Mouse (Mus musculus): ENCODE data around the gene D630045J12Rik. TPM values are rescaled to one million over a fixed set of nuclear protein-coding genes. Genes with fewer than 3 reads are reported as not detected.

D630045J12Rik gene
- total RNA-seq, 1 experiment from 2014 or later = not detected

GRCm38 (mm10) chr6:38244806-38245205, 9.0 kb downstream of the D630045J12Rik start:
- ATAC-seq (replicated peaks; ENCODE audit: insufficient number of reproducible peaks, low FRiP score, low TSS enrichment, poor library complexity, severe bottlenecking) = no peak

DNA sequence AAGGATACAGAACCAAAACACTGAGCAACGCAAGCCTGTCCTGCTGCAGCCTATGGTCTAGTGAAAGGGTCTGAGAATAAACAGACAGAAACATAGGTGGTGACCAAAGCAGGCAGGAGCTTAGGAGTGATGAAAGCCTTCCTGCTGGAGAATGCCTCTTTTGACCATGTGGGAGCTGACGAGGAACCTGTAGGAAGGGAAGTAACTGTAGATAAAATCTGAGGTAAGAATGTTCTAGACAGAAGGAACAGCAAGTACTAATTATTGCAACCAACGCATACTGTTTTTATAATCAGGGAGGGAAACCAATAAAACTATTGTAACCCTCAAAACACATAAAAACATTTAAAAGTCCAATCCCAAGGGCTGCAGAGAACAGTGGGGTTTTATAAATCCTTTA, 9.6 kb downstream of the D630045J12Rik start:
- no peak for ATAC-seq (replicated peaks; ENCODE audit: insufficient number of reproducible peaks, low FRiP score, low TSS enrichment, poor library complexity, severe bottlenecking)

DNA sequence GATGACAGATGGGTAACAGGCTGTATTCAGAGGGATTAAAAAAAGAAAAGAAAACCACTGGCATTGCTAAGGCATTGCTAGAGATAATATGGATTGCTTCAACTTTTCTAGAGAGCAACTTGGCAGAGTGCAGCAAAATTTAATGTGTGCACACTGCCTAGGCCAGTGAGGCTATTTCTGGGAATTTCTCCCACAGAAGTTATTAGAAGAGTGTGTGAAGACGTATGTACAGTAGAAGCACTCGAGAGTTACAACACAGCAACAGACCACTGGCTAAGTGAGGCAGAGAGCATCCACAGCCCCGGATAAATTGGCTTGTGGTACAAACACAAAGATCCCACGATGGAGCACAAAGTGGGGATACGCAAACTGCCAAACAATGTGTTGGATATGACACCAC, 11.0 kb downstream of the D630045J12Rik start:
- ATAC-seq (replicated peaks; ENCODE audit: insufficient number of reproducible peaks, low FRiP score, low TSS enrichment, poor library complexity, severe bottlenecking) = no peak

GRCm38 (mm10) chr6:38242295-38242830, 11.4 kb downstream of the D630045J12Rik start:
- ATAC-seq (replicated peaks; ENCODE audit: insufficient number of reproducible peaks, low FRiP score, low TSS enrichment, poor library complexity, severe bottlenecking) = no peak

GRCm38 (mm10) chr6:38241508-38241907, 12.3 kb downstream of the D630045J12Rik start:
- no peak for ATAC-seq (replicated peaks; ENCODE audit: insufficient number of reproducible peaks, low FRiP score, low TSS enrichment, poor library complexity, severe bottlenecking)

GRCm38 (mm10) chr6:38240618-38241017, 13.2 kb downstream of the D630045J12Rik start:
- no peak for ATAC-seq (replicated peaks; ENCODE audit: insufficient number of reproducible peaks, low FRiP score, low TSS enrichment, poor library complexity, severe bottlenecking)

GRCm38 (mm10) chr6:38238382-38238781, 15.4 kb downstream of the D630045J12Rik start:
- no peak for ATAC-seq (replicated peaks; ENCODE audit: insufficient number of reproducible peaks, low FRiP score, low TSS enrichment, poor library complexity, severe bottlenecking)

DNA sequence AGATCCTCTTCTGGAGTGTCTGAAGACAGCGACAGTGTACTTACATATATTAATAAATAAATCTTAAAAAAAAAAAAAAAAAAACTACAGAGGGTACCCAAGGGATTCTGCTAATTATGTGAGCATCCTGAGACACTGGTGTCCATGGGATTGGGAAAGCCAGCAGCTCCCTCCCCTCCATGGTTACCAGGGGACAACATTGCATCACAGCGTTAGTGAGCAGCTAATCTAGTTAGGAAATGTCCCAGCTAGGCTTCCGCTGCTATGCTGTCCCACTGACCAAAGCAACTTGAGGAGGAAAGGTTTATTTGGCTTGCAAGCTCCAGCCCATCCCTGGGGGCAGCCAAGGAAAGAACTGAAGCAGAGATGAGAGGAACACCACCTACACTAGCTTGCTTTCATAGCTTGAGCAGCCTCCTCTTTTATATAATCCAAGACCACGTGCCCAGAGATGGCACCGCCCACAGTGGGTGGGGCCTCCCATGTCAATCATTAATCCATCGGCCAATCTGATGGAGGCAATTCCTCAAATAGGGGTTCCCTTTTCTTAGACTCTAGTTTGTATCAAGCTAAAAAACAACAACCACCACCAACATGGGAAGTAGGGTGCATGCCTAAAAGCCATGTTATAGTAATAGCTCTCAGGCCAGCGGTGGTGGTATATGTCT, 17.7 kb downstream of the D630045J12Rik start:
- ATAC-seq (replicated peaks; ENCODE audit: insufficient number of reproducible peaks, low FRiP score, low TSS enrichment, poor library complexity, severe bottlenecking) = no peak

DNA sequence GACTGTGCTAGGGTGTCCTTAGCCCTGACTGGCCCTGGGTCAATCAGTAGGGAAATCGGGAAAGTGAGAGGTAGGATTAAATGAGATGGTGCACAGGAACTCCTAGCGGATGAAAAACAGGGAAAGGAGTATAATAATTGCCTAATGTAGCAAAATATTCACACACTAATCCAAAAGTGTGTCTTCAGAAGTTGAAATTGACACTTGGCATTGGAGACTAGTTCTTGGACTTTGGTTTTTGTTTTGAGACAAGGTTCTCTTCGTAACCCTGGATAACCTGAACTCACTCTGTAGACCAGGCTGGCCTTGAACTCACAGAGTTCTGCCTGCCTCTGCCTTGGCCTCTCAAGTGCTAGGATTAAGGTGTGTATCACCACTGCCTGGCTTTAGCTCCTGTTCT, 20.0 kb downstream of the D630045J12Rik start:
- no peak for ATAC-seq (replicated peaks; ENCODE audit: insufficient number of reproducible peaks, low FRiP score, low TSS enrichment, poor library complexity, severe bottlenecking)

DNA sequence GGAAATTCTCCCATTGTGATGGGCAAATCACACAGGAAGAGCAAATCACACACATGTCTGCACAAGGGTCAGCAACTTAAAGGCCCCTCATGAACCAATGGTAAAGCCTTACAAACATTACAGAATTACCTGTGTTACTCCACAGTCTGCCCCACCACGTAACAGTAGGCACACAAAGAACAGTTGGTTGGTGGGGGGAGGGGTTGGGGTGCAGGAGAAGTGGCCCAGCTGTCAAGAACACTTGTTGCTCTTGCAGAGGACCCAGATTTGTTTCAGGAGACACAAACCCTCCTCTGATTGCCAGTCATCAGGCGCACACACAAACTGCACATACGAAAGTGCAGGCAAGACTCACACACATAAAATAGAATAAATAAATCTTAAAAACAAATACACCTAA, 20.9 kb downstream of the D630045J12Rik start:
- no peak for ATAC-seq (replicated peaks; ENCODE audit: insufficient number of reproducible peaks, low FRiP score, low TSS enrichment, poor library complexity, severe bottlenecking)

GRCm38 (mm10) chr6:38231994-38232393, 21.8 kb downstream of the D630045J12Rik start:
- no peak for ATAC-seq (replicated peaks; ENCODE audit: insufficient number of reproducible peaks, low FRiP score, low TSS enrichment, poor library complexity, severe bottlenecking)

DNA sequence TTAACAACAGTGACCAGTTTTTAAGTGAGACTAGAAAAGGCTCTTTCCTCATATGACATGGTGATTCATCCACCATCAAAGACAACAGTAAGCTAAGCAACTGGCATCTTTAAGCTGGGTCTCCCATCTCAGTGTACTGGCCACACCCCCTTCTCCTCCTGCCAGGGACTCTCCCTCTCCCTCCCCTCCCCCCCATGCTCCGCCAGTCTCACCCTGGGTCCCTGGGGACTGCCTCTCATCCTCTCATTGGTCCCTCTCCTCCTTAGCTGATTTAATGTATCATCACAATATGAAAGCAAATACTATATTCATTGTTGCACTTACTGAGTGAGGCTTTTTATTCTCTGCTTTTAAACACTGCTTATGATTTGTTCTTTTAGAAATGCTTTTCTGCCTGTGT, 29.7 kb downstream of the D630045J12Rik start:
- no peak for ATAC-seq (replicated peaks; ENCODE audit: insufficient number of reproducible peaks, low FRiP score, low TSS enrichment, poor library complexity, severe bottlenecking)

GRCm38 (mm10) chr6:38219261-38219660, 34.5 kb downstream of the D630045J12Rik start:
- ATAC-seq (replicated peaks; ENCODE audit: insufficient number of reproducible peaks, low FRiP score, low TSS enrichment, poor library complexity, severe bottlenecking) = no peak

DNA sequence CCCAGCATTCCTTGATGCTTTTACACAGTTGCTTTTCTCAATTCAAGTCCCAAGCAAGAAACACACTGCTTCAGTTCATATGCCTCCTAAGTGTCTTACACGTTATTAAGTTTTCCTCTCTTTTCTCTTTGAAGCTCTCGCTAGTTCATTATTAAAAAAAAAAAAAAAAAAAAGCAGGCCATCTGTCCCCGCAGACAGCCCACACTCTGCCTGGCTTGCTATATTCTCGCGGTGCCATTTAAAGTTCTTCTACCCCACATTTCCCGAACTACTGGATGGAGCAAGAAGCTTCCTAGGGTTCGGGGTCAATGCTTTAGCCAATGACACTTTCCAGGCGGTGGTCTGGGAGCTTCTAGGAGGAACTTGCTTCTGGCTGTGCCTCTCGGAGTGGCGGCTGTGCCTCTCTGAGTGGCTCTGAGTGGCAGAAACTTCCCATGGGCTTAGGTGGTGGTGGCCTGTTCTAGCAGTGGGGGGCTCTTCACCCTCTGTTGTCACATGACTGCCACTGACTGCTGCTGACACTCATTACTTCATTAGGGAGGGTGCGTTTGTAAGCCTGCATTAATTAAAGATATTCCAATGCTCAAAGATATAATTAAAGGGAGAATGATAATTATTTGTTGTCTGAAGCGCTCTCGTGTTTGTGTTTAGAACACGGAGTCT, 38.2 kb downstream of the D630045J12Rik start:
- no peak for ATAC-seq (replicated peaks; ENCODE audit: insufficient number of reproducible peaks, low FRiP score, low TSS enrichment, poor library complexity, severe bottlenecking)

- no peak for ATAC-seq (replicated peaks; ENCODE audit: insufficient number of reproducible peaks, low FRiP score, low TSS enrichment, poor library complexity, severe bottlenecking)
Observed at GRCm38 (mm10) chr6:38207621-38208020, 46.2 kb downstream of the D630045J12Rik start.

- ATAC-seq (replicated peaks; ENCODE audit: insufficient number of reproducible peaks, low FRiP score, low TSS enrichment, poor library complexity, severe bottlenecking) = no peak
Observed at GRCm38 (mm10) chr6:38206941-38207531, 46.8 kb downstream of the D630045J12Rik start.

- no peak for ATAC-seq (replicated peaks; ENCODE audit: insufficient number of reproducible peaks, low FRiP score, low TSS enrichment, poor library complexity, severe bottlenecking)
Observed at GRCm38 (mm10) chr6:38205375-38205774, 48.4 kb downstream of the D630045J12Rik start.

DNA sequence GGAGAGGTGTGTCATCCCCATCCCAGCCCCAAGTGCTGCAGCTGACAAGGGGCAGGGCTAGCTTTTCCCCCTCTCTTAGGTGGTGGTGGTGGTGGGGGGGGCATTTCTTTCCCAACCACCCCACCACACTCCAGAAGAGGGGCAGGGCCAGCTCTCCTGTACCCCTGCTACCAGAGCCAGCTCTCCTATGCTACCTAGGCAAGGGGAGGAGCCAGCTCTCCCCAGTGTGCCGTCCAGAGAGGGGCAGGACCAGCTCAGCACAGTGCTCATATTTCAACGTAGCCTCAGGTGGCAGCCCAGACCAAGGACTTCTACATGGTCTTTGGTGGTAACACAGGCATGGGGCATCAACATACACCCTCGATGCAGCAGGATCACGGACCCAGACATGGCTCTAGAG, 50.0 kb downstream of the D630045J12Rik start:
- ATAC-seq (replicated peaks; ENCODE audit: insufficient number of reproducible peaks, low FRiP score, low TSS enrichment, poor library complexity, severe bottlenecking) = no peak

DNA sequence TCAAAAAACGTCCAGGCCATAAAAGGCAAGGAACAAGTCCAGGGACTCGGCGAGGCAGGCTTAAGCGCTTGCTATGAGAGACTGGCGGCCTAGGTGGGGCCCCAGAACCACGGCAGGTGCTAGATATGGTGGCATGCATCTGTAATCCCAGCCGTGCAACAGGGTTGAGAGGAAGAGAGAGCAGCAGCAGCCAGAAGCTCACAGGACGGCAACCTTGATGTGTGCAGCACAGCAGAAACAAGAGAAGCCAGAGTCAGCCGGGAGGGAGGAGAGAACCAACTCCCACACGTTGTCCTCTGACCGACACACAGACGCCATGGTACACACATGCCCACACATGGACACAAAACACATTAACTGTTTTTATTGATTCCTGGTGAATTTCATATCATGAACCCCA, 51.0 kb downstream of the D630045J12Rik start:
- ATAC-seq (replicated peaks; ENCODE audit: insufficient number of reproducible peaks, low FRiP score, low TSS enrichment, poor library complexity, severe bottlenecking) = no peak

- no peak for ATAC-seq (replicated peaks; ENCODE audit: insufficient number of reproducible peaks, low FRiP score, low TSS enrichment, poor library complexity, severe bottlenecking)
Observed at GRCm38 (mm10) chr6:38201495-38201894, 52.3 kb downstream of the D630045J12Rik start.

Data from monocyte, adult 5-6 weeks (primary cell).